Mouse (Mus musculus): ENCODE data around the gene Slc7a4.
"Not testable (repeated sequence)": the region's sequence is repeated elsewhere in the genome, so short reads cannot be mapped to it uniquely, and the experiment has no call there.

Gene Slc7a4

GRCm38 (mm10) chr16:17583064-17583463, at the start of gene Slc7a4:
Slc7a4 (minus strand) TSS chr16:17583214.
- no peak for DNase-seq (ENCODE audit: low spot score)

DNA sequence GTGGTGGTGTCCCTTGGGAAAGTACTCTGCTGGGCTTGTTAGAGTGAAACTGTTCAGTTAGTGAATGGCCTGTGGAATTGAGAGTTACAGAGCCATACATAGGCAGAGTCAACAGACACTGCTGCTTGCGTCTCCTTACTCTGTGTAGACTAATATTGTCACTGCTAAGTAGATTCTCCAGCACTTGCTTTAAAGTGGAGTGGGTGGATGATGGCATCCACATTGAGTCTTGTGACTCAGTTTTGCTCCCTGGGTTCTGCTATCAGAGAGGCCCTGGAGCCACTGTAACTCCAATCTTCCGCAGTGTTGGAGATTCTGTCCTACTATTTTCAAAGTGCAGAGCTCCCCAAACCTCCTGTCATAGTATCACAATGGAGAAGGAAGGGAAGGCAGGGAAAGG, 49.6 kb upstream of the Slc7a4 start:
- DNase-seq (ENCODE audit: low spot score): no peak

DNA sequence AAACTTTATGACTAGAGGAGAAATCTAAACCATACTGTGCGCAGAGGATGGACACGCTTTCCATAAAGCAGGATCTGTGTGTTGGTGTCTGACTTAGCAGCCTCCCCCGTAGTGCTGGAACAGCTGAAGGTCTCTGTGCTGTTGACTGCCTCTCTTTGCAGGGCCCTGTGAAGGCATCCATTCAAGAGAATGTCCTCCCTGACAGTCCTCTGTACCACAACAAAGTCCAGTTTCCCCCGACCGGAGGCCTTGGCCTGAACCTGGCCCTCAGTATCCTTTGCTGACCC, 43.2 kb upstream of the Slc7a4 start:
- DNase-seq (ENCODE audit: low spot score): no peak

GRCm38 (mm10) chr16:17625488-17626268, 42.7 kb upstream of the Slc7a4 start:
- no peak for DNase-seq (ENCODE audit: low spot score)

DNA sequence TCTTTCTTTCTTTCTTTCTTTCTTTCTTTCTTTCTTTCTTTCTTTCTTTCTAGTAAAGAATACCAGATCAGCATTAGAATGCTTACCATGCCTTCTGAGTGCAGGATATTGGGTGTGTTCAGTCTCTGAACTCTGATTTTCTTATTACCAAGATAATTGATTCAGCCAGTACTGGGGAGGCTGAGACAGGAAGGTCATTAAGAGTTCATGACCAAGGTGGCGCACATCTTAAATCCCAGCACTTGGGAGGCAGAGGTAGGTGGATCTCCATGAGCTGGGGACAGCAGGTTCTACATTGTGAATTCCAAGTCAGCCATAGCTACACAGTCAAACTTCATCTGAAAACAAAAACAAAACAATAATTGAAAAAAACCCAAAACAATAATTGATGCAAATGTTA, 38.9 kb upstream of the Slc7a4 start:
- no peak for DNase-seq (ENCODE audit: low spot score)

DNA sequence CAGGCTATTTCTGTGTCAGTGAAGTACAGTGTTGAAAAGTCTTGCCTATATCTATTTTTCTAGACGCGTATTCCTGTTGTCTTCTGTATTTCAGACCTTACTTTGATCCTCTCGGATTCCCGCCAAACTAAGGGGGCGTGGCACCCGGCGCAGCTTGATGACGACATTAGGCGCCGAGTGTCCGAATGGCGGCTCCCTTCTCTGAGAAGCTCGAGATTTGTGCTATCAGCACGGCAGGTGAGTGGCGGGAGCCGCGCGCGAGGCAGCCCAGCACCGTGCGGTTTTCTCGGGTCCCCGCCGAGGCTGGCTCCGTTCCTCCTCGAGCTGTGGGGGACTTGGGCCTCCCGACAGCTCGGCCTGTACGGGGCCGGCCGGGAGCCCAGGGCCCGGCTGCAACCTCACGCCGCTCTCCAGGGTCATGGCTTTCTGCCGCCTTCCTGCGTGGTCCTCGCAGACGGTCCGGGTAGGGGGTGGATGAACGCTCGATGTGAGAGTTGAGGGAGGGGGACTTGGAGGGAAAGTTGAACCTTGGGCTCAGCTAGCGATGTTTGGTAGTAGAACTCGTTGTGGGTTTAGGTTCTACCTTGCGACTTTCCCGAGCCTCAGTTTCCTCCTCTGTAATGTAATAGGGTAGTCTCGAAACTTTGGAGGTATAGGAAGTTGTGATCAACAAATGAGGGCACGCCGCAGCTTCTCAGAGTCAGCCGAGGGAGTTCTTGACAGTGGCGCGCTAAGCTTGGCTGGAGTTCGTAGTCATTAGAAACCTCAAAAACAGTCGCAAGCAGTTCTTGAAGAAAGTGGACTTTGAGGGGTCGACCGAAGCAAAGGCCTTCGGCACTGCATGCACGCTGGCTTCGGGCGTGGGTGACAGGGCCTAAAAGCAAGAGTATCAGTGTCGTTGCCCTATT, 36.4 kb upstream of the Slc7a4 start, which contains the start of gene Smpd4:
Gene Smpd4, plus strand, starts transcription at position 157 of the 908 bp plus-strand sequence.
- peak; percentile 96 for DNase-seq (ENCODE audit: low spot score)

DNA sequence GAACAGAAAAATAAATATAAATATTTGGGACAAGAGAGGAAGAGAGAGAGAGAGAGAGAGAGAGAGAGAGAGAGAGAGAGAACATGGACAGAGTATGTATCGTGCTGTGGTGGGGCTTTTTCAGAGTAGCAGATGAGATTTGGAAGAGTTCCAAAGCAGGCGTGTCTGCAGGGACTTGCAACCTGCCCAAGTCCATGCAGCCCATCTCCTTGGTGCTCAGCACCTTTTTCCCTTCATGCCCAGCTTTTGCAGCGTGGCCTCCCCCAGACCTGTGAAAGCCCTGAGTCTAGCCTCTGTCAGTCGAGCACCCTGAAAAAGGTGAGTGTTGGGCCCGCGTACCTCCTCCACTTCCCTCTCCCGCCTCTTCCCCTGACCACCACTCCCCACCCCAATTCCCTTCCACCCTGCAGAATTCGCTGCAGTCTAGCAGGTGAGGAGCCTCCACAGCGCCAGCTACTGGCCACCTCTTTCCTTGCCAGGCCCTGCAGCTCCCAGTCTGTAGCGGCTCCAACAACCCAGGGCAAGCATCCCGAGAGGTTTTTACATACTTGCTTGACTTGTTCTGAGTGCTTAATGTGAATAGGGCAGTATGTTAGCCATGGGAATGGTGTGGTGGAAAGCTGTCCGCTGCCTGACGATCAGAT, 35.0 kb upstream of the Slc7a4 start:
- no peak for DNase-seq (ENCODE audit: low spot score)

- no peak for DNase-seq (ENCODE audit: low spot score)
Measured at GRCm38 (mm10) chr16:17616212-17616611, 33.2 kb upstream of the Slc7a4 start.

- not testable (repeated sequence) for DNase-seq (ENCODE audit: low spot score)
Measured at GRCm38 (mm10) chr16:17614740-17615139, 31.7 kb upstream of the Slc7a4 start.

DNA sequence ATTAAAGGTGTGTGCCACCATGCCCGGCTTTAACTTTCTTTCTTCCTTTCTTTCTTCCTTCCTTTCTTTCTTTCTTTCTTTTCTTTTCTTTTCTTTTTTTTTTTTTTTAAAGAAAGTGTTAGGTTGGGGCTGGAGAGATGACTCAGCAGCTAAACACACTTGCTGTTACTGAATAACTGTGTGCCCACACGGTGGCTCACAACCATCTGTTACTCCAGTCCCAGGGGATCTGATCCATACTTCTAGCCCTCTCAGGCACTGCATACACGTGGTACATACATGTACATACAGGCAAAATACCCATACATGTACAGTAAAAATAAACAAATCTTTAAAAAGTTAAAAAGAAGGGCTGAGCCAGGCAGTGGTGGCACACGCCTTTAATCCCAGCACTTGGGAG, 28.4 kb upstream of the Slc7a4 start:
- no peak for DNase-seq (ENCODE audit: low spot score)

DNA sequence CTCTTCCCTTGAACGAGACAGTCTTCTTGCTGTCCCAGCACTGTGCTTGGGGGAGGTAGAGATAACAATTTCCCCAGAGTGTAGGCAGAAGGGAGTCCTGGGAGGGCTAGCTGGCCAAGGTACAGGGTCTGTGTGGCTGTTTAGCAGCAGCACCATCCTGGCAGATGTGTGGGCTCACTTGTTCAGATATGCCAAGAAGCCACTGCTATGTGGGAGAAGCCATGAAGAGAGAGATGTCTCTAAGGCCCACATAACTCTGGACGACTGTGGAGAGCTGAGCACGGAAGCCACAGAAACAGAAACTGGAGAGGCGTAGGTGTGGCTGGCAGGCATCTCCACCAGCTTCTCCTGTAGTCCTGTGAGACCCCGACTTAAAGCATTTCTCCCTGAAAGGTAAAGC, 22.7 kb upstream of the Slc7a4 start:
- DNase-seq (ENCODE audit: low spot score): no peak

DNA sequence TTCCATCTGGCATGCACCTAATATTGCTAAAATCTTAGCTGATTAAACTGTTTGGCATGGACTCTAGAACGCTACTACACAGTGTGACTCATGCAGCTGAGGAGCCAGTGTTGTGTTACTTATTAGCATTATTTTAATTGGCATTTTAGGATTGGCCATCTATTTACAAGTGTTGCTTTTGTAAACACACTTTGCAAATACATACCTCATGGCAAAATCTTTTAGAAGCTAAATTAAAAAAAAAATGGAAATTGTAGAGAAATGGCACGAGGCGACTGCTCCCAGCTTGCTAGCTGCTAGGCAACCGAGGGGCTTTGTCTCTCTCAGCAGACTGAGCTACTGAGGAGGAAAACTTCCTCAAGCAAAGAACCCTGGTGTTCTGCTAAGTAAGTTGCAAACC, 21.9 kb upstream of the Slc7a4 start:
- DNase-seq (ENCODE audit: low spot score): no peak

- no peak for DNase-seq (ENCODE audit: low spot score)
Measured at GRCm38 (mm10) chr16:17600944-17601562, 18.0 kb upstream of the Slc7a4 start.

DNA sequence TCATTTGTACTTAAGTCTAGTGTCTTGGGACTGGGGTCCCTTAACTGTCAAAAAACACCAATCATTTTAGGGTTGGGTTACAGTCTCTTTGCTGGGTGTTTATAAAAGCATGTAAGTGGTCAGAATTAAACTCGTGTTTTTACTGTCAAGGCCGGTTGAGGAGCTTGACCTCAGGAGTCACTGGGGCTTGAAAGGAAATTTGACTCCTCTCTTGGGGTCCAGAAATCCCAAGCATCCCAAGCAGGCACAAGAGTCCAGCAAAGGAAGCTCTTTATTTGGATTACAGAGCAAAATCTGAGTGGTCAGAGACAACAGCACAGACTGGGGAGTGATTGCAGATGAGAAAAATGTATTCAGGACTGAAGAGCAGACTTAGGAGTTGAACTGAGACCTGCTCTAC, 7.7 kb upstream of the Slc7a4 start:
- DNase-seq (ENCODE audit: low spot score): no peak

DNA sequence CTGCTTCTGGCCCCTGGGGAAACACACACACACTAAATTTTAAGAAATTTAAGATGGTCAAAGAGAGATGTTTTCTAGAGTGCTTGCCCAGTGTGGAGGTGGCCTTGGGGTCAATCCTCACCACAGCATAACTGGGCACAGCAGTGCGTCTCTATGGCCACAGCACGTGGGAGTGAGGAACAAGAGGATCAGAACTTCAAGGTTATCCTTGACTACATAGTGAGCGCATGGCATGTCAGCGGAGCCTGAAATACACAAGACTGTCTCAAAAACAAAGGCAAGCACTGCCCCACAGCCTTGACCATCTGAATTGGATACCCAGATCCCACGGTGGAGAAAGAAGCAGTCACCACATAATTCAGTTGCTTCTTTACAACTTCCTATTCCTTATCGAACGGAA, 1.5 kb upstream of the Slc7a4 start:
- no peak for DNase-seq (ENCODE audit: low spot score)

GRCm38 (mm10) chr16:17576825-17577215, 6.2 kb downstream of the Slc7a4 start:
- DNase-seq (ENCODE audit: low spot score): no peak

GRCm38 (mm10) chr16:17575870-17576824, 6.9 kb downstream of the Slc7a4 start:
- DNase-seq (ENCODE audit: low spot score): peak; percentile 56

DNA sequence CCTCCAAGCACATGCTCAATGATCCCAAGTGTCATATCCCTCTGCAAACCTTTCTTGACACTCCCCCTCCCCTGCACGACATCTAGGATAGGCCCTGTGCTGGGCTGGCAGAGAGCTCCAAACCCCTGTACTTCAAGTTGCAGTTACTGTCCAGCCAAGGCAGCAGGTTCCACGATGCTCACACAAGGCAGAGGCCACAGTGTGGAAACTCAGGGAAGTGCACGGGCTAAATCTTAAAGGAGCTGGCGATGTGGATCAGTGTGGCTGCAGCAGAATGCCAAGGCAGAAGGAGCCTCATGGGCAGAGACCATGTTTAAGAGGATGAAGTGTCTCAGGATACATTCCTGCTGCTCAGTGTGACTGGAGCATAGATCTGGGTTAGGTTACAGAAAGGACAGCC, 16.8 kb downstream of the Slc7a4 start:
- DNase-seq (ENCODE audit: low spot score): no peak

DNA sequence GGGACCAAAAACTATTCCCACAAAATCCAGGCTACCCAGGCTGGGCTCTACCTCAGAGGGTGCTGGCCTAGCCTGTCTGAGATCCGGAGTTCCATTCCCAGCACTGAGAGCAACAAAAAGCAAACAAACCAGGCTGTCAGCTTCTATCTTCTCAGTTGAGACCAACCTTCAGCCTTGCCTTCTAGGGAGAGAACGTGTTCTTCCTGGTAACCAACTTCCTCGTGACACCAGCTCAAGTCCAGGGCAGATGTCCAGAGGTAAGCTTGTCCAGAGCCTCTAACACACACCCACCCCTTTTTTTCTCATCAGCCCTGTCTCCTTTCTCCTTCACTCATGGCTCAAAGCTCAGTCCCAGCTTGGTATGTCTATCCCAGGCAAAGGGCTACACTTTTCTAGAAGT, 18.2 kb downstream of the Slc7a4 start:
- no peak for DNase-seq (ENCODE audit: low spot score)

- no peak for DNase-seq (ENCODE audit: low spot score)
Measured at GRCm38 (mm10) chr16:17564221-17564620, 18.8 kb downstream of the Slc7a4 start.

DNA sequence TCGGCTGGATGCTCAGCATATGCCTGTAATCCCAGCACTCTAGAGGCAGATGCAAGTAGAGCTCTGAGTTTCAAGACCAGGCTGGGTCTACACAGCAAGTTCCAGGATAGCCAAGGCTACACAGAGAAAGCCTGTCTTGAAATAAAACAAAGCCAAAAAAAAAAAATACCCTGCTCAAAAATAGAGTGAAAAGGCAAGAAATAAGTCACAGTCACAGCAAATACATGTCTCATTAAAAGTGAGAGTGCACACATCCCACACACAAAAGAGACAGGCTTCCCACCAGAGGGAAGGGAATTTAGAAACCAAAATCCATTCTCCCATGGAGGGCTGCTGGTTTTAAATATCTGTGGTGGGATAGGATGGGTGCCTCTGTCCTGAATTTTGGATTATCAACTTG, 19.4 kb downstream of the Slc7a4 start:
- DNase-seq (ENCODE audit: low spot score): no peak
